Mouse (Mus musculus): ENCODE results near the gene Zbtb5.
"Not testable (repeated sequence)": the region's sequence is repeated elsewhere in the genome, so short reads cannot be mapped to it uniquely, and the experiment has no call there.

Zbtb5 gene

GRCm38 (mm10) chr4:44970612-44971110 is 41.6 kb downstream of the Zbtb5 start:
- DNase-seq (ENCODE audit: low read depth, low spot score): peak; percentile 52

GRCm38 (mm10) chr4:44970056-44970455 is 42.2 kb downstream of the Zbtb5 start:
- no peak for DNase-seq (ENCODE audit: low read depth, low spot score)

GRCm38 (mm10) chr4:44967402-44967801 is 44.8 kb downstream of the Zbtb5 start:
- no peak for DNase-seq (ENCODE audit: low read depth, low spot score)

GRCm38 (mm10) chr4:44965736-44966135 is 46.5 kb downstream of the Zbtb5 start:
- DNase-seq (ENCODE audit: low read depth, low spot score): no peak

DNA sequence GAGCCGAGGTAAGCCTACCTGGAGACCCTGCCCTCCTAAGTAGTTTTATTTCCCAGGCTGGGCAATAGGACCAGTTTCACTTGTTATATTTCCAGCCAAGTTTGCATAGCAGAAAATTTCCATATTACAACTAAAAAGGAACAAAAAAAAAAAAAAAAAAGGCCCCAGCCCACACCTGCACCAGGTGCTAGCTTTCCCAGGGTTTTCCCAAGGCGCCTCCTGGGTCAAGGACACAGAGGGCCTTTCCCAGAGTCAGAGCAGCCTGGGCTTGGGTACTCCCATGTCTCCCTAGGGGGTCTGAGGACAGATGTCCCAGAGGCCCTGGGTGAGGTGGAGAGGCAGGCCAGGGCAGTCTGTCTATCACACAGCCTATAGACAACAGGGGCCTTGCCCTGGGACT is 47.0 kb downstream of the Zbtb5 start:
- DNase-seq (ENCODE audit: low read depth, low spot score): no peak

- no peak for DNase-seq (ENCODE audit: low read depth, low spot score)
These were observed 49.1 kb downstream of the Zbtb5 start for GRCm38 (mm10) chr4:44963156-44963555.

- DNase-seq (ENCODE audit: low read depth, low spot score): no peak
These were observed 53.0 kb downstream of the Zbtb5 start for GRCm38 (mm10) chr4:44959220-44959619.

DNA sequence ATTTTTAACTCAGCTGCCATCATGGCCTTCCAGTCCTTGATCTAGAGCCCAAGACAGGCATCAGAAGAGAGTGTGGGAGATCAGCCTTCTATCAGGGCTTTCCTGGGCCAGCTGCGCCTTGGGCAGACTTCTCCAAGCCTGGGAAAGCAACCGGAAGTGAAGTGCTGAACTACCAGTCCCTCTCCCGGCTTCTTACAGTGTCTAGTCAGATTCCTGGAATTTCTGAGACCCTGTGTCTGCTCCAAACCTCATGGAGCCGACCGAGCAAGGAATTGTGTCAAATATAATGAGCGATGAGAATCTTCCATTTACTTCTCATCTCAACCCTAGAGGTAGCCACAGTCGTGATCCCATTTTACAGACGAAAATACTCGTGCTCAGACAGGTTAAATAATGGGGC is 53.4 kb downstream of the Zbtb5 start:
- no peak for DNase-seq (ENCODE audit: low read depth, low spot score)

GRCm38 (mm10) chr4:44953041-44953440 is 59.2 kb downstream of the Zbtb5 start:
- no peak for DNase-seq (ENCODE audit: low read depth, low spot score)

- no peak for DNase-seq (ENCODE audit: low read depth, low spot score)
These were observed 63.9 kb downstream of the Zbtb5 start for GRCm38 (mm10) chr4:44948314-44948713.

- DNase-seq (ENCODE audit: low read depth, low spot score): no peak
These were observed 64.7 kb downstream of the Zbtb5 start for GRCm38 (mm10) chr4:44947464-44947863.

DNA sequence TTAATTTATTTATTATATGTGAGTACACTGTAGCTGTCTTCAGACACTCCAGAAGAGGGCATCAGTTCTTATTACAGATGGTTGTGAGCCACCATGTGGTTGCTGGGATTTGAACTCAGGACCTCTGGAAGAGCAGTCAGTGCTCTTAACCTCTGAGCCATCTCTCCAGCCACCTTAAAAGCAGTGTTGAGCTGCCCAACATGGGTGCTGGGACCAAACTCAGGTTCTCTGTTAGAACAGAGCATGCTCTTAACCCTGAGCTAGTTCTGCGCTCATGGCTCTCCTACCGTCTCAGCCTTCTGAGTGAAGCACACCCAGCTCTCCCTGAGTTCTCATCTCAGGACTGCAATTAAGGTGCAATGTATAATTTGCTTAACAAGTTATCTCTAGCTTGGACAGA is 66.1 kb downstream of the Zbtb5 start:
- DNase-seq (ENCODE audit: low read depth, low spot score): not testable (repeated sequence)

DNA sequence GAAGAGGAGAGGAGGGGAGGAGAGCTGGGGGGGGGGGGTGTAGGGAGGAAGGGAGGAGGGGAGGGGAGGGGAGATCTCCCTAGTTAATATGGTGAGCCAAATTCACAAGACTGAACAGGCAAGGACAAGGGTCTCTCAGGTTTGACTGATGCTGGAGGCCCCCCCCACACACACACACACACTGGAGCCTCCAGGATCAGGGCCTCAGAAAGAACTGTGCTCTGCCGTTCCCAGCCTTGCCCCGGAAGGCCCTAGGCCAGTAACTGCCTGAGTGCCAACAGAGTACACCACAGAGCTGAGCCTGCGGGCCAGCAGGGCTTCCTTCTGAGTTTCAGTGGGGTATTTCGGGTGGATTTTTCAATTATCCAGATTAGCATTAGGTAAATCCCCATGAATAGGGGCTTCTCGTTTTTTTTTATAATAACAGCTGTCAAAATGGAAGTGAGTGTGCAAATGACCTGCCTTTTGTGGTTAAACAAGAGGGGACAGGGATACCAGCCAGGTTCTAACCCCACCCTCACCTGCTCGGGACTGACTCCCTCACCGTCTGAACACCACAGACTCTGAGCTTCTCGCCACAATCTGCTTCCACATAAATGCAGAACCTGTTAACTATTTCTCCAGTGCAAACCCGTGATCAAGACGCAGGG is 67.7 kb downstream of the Zbtb5 start:
- DNase-seq (ENCODE audit: low read depth, low spot score): no peak

DNA sequence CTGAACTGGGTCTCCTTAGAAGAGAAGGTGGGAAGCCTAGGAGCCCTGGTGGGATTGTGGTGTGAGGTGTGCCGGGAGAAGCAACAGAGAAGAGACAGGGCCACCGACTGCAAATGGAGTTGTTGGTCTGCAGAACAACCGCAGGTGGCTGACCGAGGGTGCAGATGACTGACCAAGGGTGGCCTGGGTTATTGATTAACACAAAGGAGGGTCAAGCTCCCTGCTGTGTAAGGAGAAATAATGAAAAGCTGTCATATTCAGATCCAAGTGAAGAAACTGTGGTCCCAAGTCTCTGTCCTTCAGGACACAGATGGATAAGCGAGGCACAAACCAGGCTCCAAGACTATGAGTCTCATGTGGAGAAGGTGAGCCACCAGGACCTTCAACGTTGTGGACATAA is 68.7 kb downstream of the Zbtb5 start:
- no peak for DNase-seq (ENCODE audit: low read depth, low spot score)

GRCm38 (mm10) chr4:44942237-44942636 is 70.0 kb downstream of the Zbtb5 start:
- DNase-seq (ENCODE audit: low read depth, low spot score): no peak
